Mouse (Mus musculus): Measurements from ENCODE around the gene Lrrc32. TPM values are rescaled to one million over a fixed set of nuclear protein-coding genes. Genes with fewer than 3 reads are reported as not detected.

Lrrc32 gene
- polyA plus RNA-seq, 1 experiment from 2014 or later = 5.2 TPM

DNA sequence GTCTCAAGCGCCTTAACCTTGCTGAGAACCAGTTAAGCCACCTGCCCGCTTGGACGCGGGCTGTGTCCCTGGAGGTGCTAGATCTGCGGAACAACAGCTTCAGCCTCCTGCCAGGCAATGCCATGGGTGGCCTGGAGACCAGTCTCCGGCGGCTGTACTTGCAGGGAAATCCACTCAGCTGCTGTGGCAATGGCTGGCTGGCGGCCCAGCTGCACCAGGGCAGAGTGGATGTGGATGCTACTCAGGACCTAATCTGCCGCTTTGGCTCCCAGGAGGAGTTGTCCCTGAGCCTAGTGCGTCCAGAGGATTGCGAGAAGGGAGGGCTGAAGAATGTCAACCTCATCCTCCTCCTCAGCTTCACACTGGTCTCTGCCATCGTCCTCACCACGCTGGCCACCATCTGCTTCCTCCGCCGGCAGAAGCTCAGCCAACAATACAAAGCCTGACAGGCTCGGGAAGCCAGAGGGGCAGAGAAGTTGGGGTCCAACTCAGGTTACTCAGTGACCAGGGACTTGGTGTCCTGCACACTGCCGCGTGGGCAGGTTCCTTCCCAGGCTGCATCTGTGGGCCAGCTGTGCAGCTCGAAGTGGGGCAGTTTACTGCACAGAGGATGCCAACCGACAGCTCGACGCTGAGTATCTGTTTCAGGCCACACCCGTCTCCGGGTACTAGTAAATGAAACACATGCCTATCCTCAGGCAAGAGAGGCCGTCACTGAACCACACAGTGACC lies 10.6 kb downstream of the Lrrc32 start:
- Histone ChIP-seq H3K4me3 (ENCODE audit: low read depth, low read length) (no peak overlapping the region), H3K9ac (ENCODE audit: low read length) (no peak overlapping the region), H3K27ac (ENCODE audit: low read depth, low read length) (no peak overlapping the region), H3K36me3 (ENCODE audit: control insufficient read depth, insufficient read depth, low read length) (no peaks in the 10 kb centered on the region), H3K4me1 (replicated peaks; ENCODE audit: control insufficient read depth, insufficient read depth, low read length) (no peaks in the 10 kb centered on the region), H3K27me3 (ENCODE audit: control insufficient read depth, insufficient read depth, low read length) (no peaks in the 10 kb centered on the region), H3K9me3 (ENCODE audit: control insufficient read depth, low read length) (no peaks in the 10 kb centered on the region), H3K4me2 (ENCODE audit: low read depth, low read length, severe bottlenecking) (no peak overlapping the region)
- DNase-seq (ENCODE audit: low spot score) (no peak), ATAC-seq (replicated peaks; ENCODE audit: low FRiP score) (no peak)
- WGBS = 83% methylated on average over 25 of the region's 25 CpGs

DNA sequence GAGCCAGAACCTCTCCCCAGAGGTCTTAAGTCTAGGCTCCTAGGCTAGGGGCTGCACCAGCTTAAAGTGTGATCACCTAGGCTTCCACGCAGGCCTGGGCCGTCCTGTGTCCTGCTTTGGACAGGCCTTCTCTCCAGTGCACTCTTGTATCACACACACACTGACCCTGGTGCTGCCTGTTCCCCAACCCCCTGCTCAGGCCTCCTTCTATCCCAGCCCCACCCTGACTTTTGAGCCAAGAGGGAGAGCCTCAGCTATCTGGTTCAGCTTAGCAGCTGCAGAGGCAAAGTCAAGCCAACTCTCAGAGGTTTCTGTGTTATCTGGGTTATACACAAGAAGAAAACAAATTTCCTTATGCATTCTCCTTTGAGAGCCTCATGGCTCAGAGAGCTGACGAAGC lies 11.4 kb downstream of the Lrrc32 start:
- no peak overlapping the region for H3K4me2 ChIP-seq (ENCODE audit: low read depth, low read length, severe bottlenecking)
- H3K27ac ChIP-seq (ENCODE audit: low read depth, low read length) = no peak overlapping the region
- DNase-seq (ENCODE audit: low spot score) = no peak
- H3K27me3 ChIP-seq (ENCODE audit: control insufficient read depth, insufficient read depth, low read length) = no peaks in the 10 kb centered on the region
- ATAC-seq (replicated peaks; ENCODE audit: low FRiP score) = no peak
- no peaks in the 10 kb centered on the region for H3K4me1 ChIP-seq (replicated peaks; ENCODE audit: control insufficient read depth, insufficient read depth, low read length)
- no peak overlapping the region for H3K4me3 ChIP-seq (ENCODE audit: low read depth, low read length)
- WGBS = 94% methylated on average over 3 of the region's 3 CpGs
- no peak overlapping the region for H3K9ac ChIP-seq (ENCODE audit: low read length)
- H3K36me3 ChIP-seq (ENCODE audit: control insufficient read depth, insufficient read depth, low read length) = no peaks in the 10 kb centered on the region
- no peaks in the 10 kb centered on the region for H3K9me3 ChIP-seq (ENCODE audit: control insufficient read depth, low read length)

DNA sequence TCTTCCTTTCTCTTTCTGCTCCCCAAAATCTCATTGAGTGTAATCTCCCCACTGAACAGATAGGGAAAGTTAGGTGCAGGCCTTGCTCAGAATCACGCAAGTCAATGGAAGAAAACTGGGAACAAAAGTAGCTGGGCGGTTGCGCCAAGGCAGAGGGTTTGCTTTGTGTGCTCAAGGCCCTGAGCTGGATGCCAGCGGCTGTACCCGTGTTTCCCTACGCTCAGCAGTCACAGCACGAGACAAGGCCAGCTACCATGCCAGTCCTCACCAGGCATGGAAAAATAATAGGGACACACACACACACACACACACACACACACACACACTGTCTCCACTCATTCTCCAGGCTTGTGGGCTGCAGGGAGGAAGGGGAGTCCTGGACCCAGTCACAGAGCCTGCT lies 12.0 kb downstream of the Lrrc32 start:
- Histone ChIP-seq H3K4me2 (ENCODE audit: low read depth, low read length, severe bottlenecking) (no peak overlapping the region), H3K36me3 (ENCODE audit: control insufficient read depth, insufficient read depth, low read length) (no peaks in the 10 kb centered on the region), H3K27me3 (ENCODE audit: control insufficient read depth, insufficient read depth, low read length) (no peaks in the 10 kb centered on the region), H3K4me1 (replicated peaks; ENCODE audit: control insufficient read depth, insufficient read depth, low read length) (no peaks in the 10 kb centered on the region), H3K4me3 (ENCODE audit: low read depth, low read length) (no peak overlapping the region), H3K27ac (ENCODE audit: low read depth, low read length) (no peak overlapping the region), H3K9ac (ENCODE audit: low read length) (no peak overlapping the region), H3K9me3 (ENCODE audit: control insufficient read depth, low read length) (no peaks in the 10 kb centered on the region)
- 92% methylated on average over 7 of the region's 7 CpGs for WGBS
- DNase-seq (ENCODE audit: low spot score) = no peak
- no peak for ATAC-seq (replicated peaks; ENCODE audit: low FRiP score)

DNA sequence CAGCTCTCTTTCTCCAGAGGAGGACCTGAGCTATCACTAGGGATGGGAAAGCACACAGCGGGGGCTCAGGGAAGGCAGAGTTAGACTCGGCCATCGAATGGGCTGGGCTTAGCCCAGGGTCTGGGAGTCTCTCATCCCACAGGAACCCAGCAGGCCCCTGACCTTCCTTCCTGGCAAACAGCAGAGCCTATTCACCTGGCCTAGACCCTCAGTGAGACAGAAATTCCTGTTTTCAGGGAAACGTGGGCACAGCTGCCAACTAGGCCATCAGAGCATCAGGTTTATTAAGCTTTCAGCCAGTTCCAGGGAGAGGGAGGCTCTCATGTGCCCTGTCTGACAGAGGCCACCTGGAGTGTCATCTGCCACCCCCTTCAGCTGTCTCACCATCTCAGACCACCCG lies 13.8 kb downstream of the Lrrc32 start:
- no peaks in the 10 kb centered on the region for H3K4me1 ChIP-seq (replicated peaks; ENCODE audit: control insufficient read depth, insufficient read depth, low read length)
- no peak for ATAC-seq (replicated peaks; ENCODE audit: low FRiP score)
- no peak overlapping the region for H3K4me3 ChIP-seq (ENCODE audit: low read depth, low read length)
- H3K4me2 ChIP-seq (ENCODE audit: low read depth, low read length, severe bottlenecking) = no peak overlapping the region
- H3K27me3 ChIP-seq (ENCODE audit: control insufficient read depth, insufficient read depth, low read length) = no peaks in the 10 kb centered on the region
- no peaks in the 10 kb centered on the region for H3K36me3 ChIP-seq (ENCODE audit: control insufficient read depth, insufficient read depth, low read length)
- H3K9me3 ChIP-seq (ENCODE audit: control insufficient read depth, low read length) = no peaks in the 10 kb centered on the region
- H3K27ac ChIP-seq (ENCODE audit: low read depth, low read length) = no peak overlapping the region
- no peak overlapping the region for H3K9ac ChIP-seq (ENCODE audit: low read length)
- DNase-seq (ENCODE audit: low spot score) = no peak
- 25% methylated on average over 5 of the region's 5 CpGs for WGBS

DNA sequence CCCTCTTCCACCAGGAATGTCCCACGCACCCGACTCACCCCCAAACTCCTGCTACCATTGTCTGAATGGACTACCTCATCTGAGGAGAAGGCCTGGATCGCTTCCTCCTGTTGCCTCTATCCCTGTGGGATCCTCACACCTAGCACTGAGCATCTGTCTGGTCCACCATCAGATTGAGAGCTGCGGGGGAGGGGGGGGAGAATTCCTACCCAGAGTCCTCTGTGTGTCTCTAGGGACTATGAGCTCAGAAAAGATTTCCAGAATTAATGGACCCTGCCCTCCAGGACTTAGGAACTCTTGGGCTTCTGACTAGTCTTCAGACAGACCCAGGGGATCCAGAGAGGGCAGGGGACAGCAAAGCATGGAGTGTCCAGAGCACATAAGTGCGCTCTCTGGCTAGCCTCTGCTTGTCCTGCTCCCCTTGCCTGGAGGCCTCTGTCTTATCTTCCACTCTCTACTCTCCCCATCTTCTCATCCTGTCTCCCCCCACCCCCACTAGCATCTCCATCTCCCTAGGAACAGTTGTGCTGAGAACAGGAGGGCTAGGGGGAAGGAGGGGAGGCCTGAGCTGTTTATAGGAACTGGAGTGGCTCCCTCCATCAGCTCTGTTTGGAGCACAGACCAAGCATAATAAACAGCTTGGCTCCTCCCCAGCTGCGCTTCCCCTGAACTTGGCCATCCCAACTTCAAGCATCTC lies 15.0 kb downstream of the Lrrc32 start:
- no peaks in the 10 kb centered on the region for H3K36me3 ChIP-seq (ENCODE audit: control insufficient read depth, insufficient read depth, low read length)
- H3K9me3 ChIP-seq (ENCODE audit: control insufficient read depth, low read length) = no peaks in the 10 kb centered on the region
- no peak overlapping the region for H3K4me3 ChIP-seq (ENCODE audit: low read depth, low read length)
- H3K4me1 ChIP-seq (replicated peaks; ENCODE audit: control insufficient read depth, insufficient read depth, low read length) = no peaks in the 10 kb centered on the region
- 66% methylated on average over 6 of the region's 6 CpGs for WGBS
- no peak overlapping the region; the same call in 1 of the 2 replicates for H3K9ac ChIP-seq (ENCODE audit: low read length)
- ATAC-seq (replicated peaks; ENCODE audit: low FRiP score) (no peak), DNase-seq (ENCODE audit: low spot score) (no peak)
- no peak overlapping the region for H3K27ac ChIP-seq (ENCODE audit: low read depth, low read length)
- no peak overlapping the region for H3K4me2 ChIP-seq (ENCODE audit: low read depth, low read length, severe bottlenecking)
- no peaks in the 10 kb centered on the region for H3K27me3 ChIP-seq (ENCODE audit: control insufficient read depth, insufficient read depth, low read length)

DNA sequence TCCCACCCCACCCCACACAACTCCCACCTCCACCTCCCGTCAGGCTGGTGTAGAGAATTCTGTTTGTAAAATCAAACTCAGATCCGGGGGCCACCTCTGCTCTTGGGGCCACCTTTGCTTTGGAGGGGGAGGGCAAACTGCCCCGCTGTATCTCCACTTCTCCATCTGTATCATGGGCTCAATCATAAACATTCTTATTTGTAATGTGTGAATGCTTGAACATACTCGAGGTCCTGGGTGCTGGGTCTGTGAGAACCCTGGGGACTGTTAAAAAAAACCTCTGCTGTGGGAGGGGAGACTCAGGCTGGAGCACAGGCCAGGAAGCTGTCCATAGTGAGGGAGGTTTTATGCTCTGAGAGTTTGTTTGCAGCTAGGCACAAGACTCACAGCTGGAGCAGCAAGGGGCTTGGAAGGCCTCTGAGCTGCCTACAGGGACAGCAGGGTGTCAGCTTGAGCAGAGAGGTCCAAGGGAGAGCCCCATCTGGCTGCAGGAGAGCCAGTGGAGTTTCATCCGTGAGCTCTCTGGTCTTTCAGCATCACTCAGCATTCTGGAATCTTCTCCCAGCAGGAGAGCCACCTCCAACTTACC lies 15.7 kb downstream of the Lrrc32 start:
- WGBS = 40% methylated on average over 5 of the region's 5 CpGs
- ATAC-seq (replicated peaks; ENCODE audit: low FRiP score) (no peak), DNase-seq (ENCODE audit: low spot score) (no peak)
- H3K36me3 ChIP-seq (ENCODE audit: control insufficient read depth, insufficient read depth, low read length) = no peaks in the 10 kb centered on the region
- no peak overlapping the region for H3K4me2 ChIP-seq (ENCODE audit: low read depth, low read length, severe bottlenecking)
- H3K27ac ChIP-seq (ENCODE audit: low read depth, low read length) = no peak overlapping the region
- H3K4me3 ChIP-seq (ENCODE audit: low read depth, low read length) = no peak overlapping the region
- H3K9me3 ChIP-seq (ENCODE audit: control insufficient read depth, low read length) = no peaks in the 10 kb centered on the region
- H3K9ac ChIP-seq (ENCODE audit: low read length) = no peak overlapping the region
- H3K27me3 ChIP-seq (ENCODE audit: control insufficient read depth, insufficient read depth, low read length) = no peaks in the 10 kb centered on the region
- H3K4me1 ChIP-seq (replicated peaks; ENCODE audit: control insufficient read depth, insufficient read depth, low read length) = no peaks in the 10 kb centered on the region

DNA sequence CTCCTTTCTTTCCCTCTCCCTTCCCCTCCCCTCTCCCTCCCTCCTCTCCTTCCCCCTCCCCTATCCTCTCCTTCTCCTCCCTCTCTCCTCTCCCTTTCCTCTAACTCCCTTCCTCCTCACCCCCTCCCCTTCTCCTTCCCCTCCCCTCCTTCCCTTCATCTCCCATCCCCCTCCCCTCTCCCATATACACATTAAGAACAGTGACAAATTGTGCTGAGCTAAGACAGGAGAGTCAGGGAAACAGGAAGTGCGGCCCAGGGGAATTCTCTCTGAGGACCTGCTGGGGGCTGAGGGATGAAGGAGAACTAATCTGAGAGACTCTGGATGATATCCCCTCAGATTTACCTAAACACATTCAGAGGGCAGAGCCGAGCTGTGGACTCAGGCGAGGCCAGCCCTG lies 16.6 kb downstream of the Lrrc32 start:
- Histone ChIP-seq H3K27ac (ENCODE audit: low read depth, low read length) (no peak overlapping the region), H3K27me3 (ENCODE audit: control insufficient read depth, insufficient read depth, low read length) (no peaks in the 10 kb centered on the region), H3K4me2 (ENCODE audit: low read depth, low read length, severe bottlenecking) (no peak overlapping the region), H3K9me3 (ENCODE audit: control insufficient read depth, low read length) (no peaks in the 10 kb centered on the region), H3K4me3 (ENCODE audit: low read depth, low read length) (no peak overlapping the region), H3K4me1 (replicated peaks; ENCODE audit: control insufficient read depth, insufficient read depth, low read length) (no peaks in the 10 kb centered on the region), H3K9ac (ENCODE audit: low read length) (no peak overlapping the region), H3K36me3 (ENCODE audit: control insufficient read depth, insufficient read depth, low read length) (no peaks in the 10 kb centered on the region)
- ATAC-seq (replicated peaks; ENCODE audit: low FRiP score) (no peak), DNase-seq (ENCODE audit: low spot score) (no peak)
- 26% methylated on average over 3 of the region's 3 CpGs for WGBS

DNA sequence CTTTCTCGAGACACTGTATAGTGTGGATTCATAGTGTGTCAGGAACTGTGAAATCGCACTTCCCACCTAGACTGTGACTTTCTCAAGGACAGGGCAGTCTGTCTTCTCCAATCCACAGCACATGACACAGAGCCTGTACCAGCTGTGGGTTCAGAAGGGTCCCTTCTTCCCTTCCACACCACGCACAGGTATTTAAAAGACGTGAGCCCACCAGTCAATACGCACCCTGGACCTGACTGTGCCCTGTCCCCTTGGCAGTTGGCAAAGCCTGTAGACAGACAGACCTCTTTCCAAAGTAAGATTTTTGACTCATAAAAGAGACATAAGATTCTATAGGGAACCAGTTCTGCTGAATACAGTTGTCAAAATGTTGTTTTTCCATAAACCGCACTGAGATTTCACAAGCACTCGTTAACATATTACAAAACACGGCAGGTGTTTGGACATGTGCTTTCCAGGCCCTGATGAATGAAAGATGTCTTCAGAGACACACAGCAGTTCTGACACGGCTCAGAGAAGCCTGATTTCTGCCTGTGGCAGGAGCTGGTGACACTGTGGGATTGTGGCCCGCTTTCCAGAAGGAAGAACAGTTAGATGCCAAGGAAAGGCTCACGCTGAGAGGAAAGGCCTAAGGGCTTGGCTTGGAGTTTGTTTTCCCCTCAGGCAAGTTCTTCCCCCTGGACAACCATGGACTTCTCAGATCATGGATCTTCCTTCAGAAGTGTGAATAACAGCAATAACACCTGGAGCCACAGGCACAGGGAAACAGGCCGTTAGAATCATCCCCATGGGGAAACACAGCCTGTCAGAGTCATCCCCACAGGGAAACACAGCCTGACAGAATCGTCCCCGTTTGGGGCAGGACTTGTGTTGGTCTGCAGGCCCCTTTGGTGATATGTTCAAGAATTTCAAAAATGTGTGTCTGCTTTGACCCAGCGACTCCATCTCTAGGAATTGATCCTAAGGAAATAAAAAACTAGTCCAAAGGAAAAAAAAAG lies 22.2 kb downstream of the Lrrc32 start:
- Histone ChIP-seq H3K27ac (ENCODE audit: low read depth, low read length) (no peak overlapping the region), H3K4me1 (replicated peaks; ENCODE audit: control insufficient read depth, insufficient read depth, low read length) (no peaks in the 10 kb centered on the region), H3K4me3 (ENCODE audit: low read depth, low read length) (no peak overlapping the region), H3K9me3 (ENCODE audit: control insufficient read depth, low read length) (no peaks in the 10 kb centered on the region), H3K4me2 (ENCODE audit: low read depth, low read length, severe bottlenecking) (no peak overlapping the region), H3K36me3 (ENCODE audit: control insufficient read depth, insufficient read depth, low read length) (no peaks in the 10 kb centered on the region), H3K9ac (ENCODE audit: low read length) (no peak overlapping the region), H3K27me3 (ENCODE audit: control insufficient read depth, insufficient read depth, low read length) (no peaks in the 10 kb centered on the region)
- 75% methylated on average over 15 of the region's 15 CpGs for WGBS
- DNase-seq (ENCODE audit: low spot score) (no peak), ATAC-seq (replicated peaks; ENCODE audit: low FRiP score) (no peak)

All from forebrain, embryonic 11.5 days (tissue).